Mouse (Mus musculus): ENCODE measurements around the gene Fndc10.
"Not testable (repeated sequence)": the region's sequence is repeated elsewhere in the genome, so short reads cannot be mapped to it uniquely, and the experiment has no call there.

Gene Fndc10

GRCm38 (mm10) chr4:155738262-155738661 lies 44.1 kb downstream of the Fndc10 start:
- DNase-seq, result no peak

GRCm38 (mm10) chr4:155739152-155739551 lies 45.0 kb downstream of the Fndc10 start:
- DNase-seq, result peak in 1 of 2 experiments; percentile 20

GRCm38 (mm10) chr4:155739741-155740636 lies 45.8 kb downstream of the Fndc10 start:
- DNase-seq, result peak in 1 of 2 experiments; percentile 60

- not testable (repeated sequence) for DNase-seq
These were observed 46.5 kb downstream of the Fndc10 start for GRCm38 (mm10) chr4:155740681-155741080.

GRCm38 (mm10) chr4:155742684-155743083 lies 48.5 kb downstream of the Fndc10 start:
- DNase-seq, result no peak

- DNase-seq, result no peak
These were observed 50.3 kb downstream of the Fndc10 start for GRCm38 (mm10) chr4:155744474-155744873.

GRCm38 (mm10) chr4:155745136-155745535 lies 51.0 kb downstream of the Fndc10 start:
- no peak for DNase-seq

All from kidney, postnatal 36 days (tissue).